Mouse (Mus musculus) olfactory bulb, adult 2 months (tissue): ENCODE measurements around the gene Pold2.

ENCODE experiments used
- CTCF ChIP-seq: fragments of 200-500 bp; IDR thresholded peaks from 2 replicates; pipeline ENCODE4 v1.5.1; 2012; ENCODE audit warnings: low read depth, mild to moderate bottlenecking, low read length, moderate library complexity; ENCODE audit not compliant: insufficient read depth
- POLR2A ChIP-seq: fragments of 200-500 bp; IDR thresholded peaks from 2 replicates; pipeline ENCODE4 v1.6.1; 2012; ENCODE audit warnings: mild to moderate bottlenecking, low read depth, low read length, moderate library complexity; ENCODE audit not compliant: insufficient read depth

- no peak for TF ChIP-seq POLR2A
- TF ChIP-seq CTCF: no peak
These were observed 28.8 kb downstream of the Pold2 start for GRCm38 (mm10) chr11:5849316-5849715.
